Mouse (Mus musculus): ENCODE measurements around the gene Pramef6. TPM values are rescaled to one million over a fixed set of nuclear protein-coding genes. Genes with fewer than 3 reads are reported as not detected.

Pramef6 gene
- not detected in 2 replicates for polyA plus RNA-seq (2012; rRNA removed)

DNA sequence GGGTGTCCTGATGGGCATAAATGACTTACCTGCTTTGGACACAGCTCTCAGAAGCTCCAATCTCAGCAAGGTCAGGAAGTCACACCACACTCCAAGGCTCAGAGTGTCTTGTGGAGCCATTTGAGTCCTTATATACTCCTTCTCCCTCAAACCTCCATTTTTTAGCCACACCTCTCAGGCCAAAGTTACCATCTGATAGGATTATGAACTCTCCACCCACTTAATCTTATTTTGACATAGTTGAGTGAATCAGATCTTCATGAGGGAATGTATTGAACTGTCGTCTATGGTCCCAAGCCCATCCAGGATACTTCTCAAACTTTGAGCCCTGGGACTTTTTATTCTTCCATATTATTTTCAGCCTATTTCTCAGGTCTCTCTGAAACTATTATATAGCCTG, at the start of gene Pramef6:
Gene Pramef6, minus strand, starts transcription at position 101 of the 400 bp plus-strand sequence.

DNA sequence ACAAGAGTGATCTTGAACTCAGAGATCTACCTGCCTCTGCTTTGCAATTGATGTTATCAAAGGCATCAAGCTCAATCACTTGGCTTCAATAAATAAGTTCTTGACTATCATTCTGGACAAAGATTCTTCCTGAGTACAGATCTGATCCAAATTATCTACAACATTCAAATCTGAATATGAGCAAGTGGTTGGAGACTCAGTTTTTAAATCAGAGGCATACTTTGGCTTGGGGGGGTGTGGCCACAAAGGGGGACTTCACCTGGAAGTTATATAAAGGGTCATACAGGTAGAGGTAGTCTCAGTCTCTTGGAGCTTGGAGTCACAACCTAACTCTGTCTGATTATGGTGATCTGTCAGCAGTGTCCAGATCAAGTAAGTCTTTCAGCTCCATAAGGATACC, 54.0 kb downstream of the Pramef6 start, which contains the start of gene Gm13103:
Gene Gm13103, plus strand, starts transcription at position 301 of the 400 bp plus-strand sequence.

Other genes starting within 250 kb of the Pramef6 start
- gene Gm13088, start 243.1 kb downstream of the Pramef6 start, polyA plus RNA-seq (2012; rRNA removed): not detected in 2 replicates
- not detected in 2 replicates for gene Gm13089, start 197.7 kb downstream of the Pramef6 start, polyA plus RNA-seq (2012; rRNA removed)
- gene Gm13078, start 180.9 kb downstream of the Pramef6 start, polyA plus RNA-seq (2012; rRNA removed): not detected in 2 replicates
- not detected in 2 replicates for gene Gm13023, start 111.0 kb downstream of the Pramef6 start, polyA plus RNA-seq (2012; rRNA removed)
- not detected in 2 replicates for gene Gm13084, start 84.3 kb downstream of the Pramef6 start, polyA plus RNA-seq (2012; rRNA removed)
- not detected in 2 replicates for gene Gm13103, start 53.9 kb downstream of the Pramef6 start, polyA plus RNA-seq (2012; rRNA removed)
- not detected in 2 replicates for gene Pramef25, start 50.6 kb upstream of the Pramef6 start, polyA plus RNA-seq (2012; rRNA removed)
- gene Gm13101, start 66.6 kb upstream of the Pramef6 start, polyA plus RNA-seq (2012; rRNA removed): not detected in 2 replicates
- gene Pramef17, start 94.0 kb upstream of the Pramef6 start, polyA plus RNA-seq (2012; rRNA removed): not detected in 2 replicates
- not detected in 2 replicates for gene Pramel4, start 158.7 kb upstream of the Pramef6 start, polyA plus RNA-seq (2012; rRNA removed)
- gene Gm13102, start 206.1 kb upstream of the Pramef6 start, polyA plus RNA-seq (2012; rRNA removed): not detected in 2 replicates